Mouse (Mus musculus) limb, embryonic 13.5 days (tissue): ENCODE results near the gene Cx3cr1. TPM values are rescaled to one million over a fixed set of nuclear protein-coding genes. Genes with fewer than 3 reads are reported as not detected.

Experiments
- ATAC-seq: fragments of 200-750 bp; cut with Nextera tagmentation; 2 replicates; pipeline ENCODE4 v1.8.0; 2017; ENCODE audit warnings: low read depth, moderate number of reproducible peaks, moderate TSS enrichment; ENCODE audit not compliant: low FRiP score
- H3K27ac ChIP-seq: fragments of 300-500 bp; sonication (generic); 2 replicates; pipeline ENCODE4 v1.5.1; 2015; ENCODE audit warnings: inconsistent platforms, mild to moderate bottlenecking, moderate library complexity
- H3K27me3 ChIP-seq: fragments of 300-500 bp; sonication (generic); 2 replicates; pipeline ENCODE4 v1.6.1; 2015; ENCODE audit warnings: mild to moderate bottlenecking, inconsistent platforms
- H3K36me3 ChIP-seq: fragments of 300-500 bp; sonication (generic); 2 replicates; pipeline ENCODE4 v1.6.1; 2015; ENCODE audit warnings: inconsistent platforms, mild to moderate bottlenecking, moderate library complexity
- H3K4me1 ChIP-seq: fragments of 300-500 bp; sonication (generic); 2 replicates; pipeline ENCODE4 v1.6.1; 2015; ENCODE audit warnings: inconsistent platforms
- H3K4me2 ChIP-seq: fragments of 300-500 bp; sonication (generic); replicated peaks from 2 replicates; pipeline ENCODE4 v1.6.1; 2015; ENCODE audit warnings: inconsistent platforms, mild to moderate bottlenecking, moderate library complexity
- H3K4me3 ChIP-seq: fragments of 300-500 bp; sonication (generic); 2 replicates; pipeline ENCODE4 v1.5.1; 2015; ENCODE audit warnings: moderate library complexity, mild to moderate bottlenecking, inconsistent platforms
- H3K9ac ChIP-seq: fragments of 300-500 bp; sonication (generic); 2 replicates; pipeline ENCODE4 v1.6.1; 2015; ENCODE audit warnings: mild to moderate bottlenecking, inconsistent platforms
- H3K9me3 ChIP-seq: fragments of 300-500 bp; sonication (generic); 2 replicates; pipeline ENCODE4 v1.6.1; 2016; ENCODE audit warnings: inconsistent platforms
- WGBS: fragments of 180-500 bp; shearing (Covaris S2); methylation state at CpG from one replicate; pipeline ENCODE4 v1.1.7; 2015; 5-methylcytosine and 5-hydroxymethylcytosine counted together
- polyA plus RNA-seq: library from polyadenylated mRNA; unstranded; fragments of >200 nt; fragmentation: Nextera tagmentation; extraction: Ambion mirVana; gene quantifications from 2 replicates; pipeline ENCODE4 v1.2.1, GENCODE M21; 2015

The Cx3cr1 gene
- polyA plus RNA-seq, 1 experiment from 2014 or later: 11.0 TPM

- no peak for ATAC-seq
These were observed 61.8 kb downstream of the Cx3cr1 start for GRCm38 (mm10) chr9:120007833-120008232.

GRCm38 (mm10) chr9:120005936-120006335 is 63.7 kb downstream of the Cx3cr1 start:
- no peak overlapping the region for H3K9ac ChIP-seq
- 0 out of 2 replicates have a peak, but pooled peaks cover 5% of the 10 kb centered on the region for H3K9me3 ChIP-seq
- H3K4me3 ChIP-seq: no peak overlapping the region
- H3K4me1 ChIP-seq: peaks cover 24% of the 10 kb centered on the region
- no peak overlapping the region for H3K27ac ChIP-seq
- H3K4me2 ChIP-seq: no peak overlapping the region
- WGBS: 49% methylated on average over 3 of the region's 3 CpGs
- ATAC-seq: no peak
- H3K36me3 ChIP-seq: no peaks in the 10 kb centered on the region
- no peaks in the 10 kb centered on the region for H3K27me3 ChIP-seq

More at GRCm38 (mm10) chr9:120007833-120008232, 61.8 kb downstream of the Cx3cr1 start:
- Histone ChIP-seq H3K27ac (no peak overlapping the region), H3K9me3 (0 out of 2 replicates have a peak, but pooled peaks cover 5% of the 10 kb centered on the region), H3K9ac (no peak overlapping the region), H3K27me3 (0 out of 2 replicates have a peak, but pooled peaks cover 2% of the 10 kb centered on the region), H3K4me2 (no peak overlapping the region), H3K4me1 (peaks cover 18% of the 10 kb centered on the region; the same call in 1 of the 2 replicates), H3K36me3 (no peaks in the 10 kb centered on the region), H3K4me3 (no peak overlapping the region)
- 80% methylated on average over 1 of the region's 1 CpGs for WGBS

GRCm38 (mm10) chr9:120002893-120003292 is 66.8 kb downstream of the Cx3cr1 start:
- Histone ChIP-seq H3K4me3 (no peak overlapping the region), H3K4me2 (no peak overlapping the region), H3K9ac (no peak overlapping the region), H3K27ac (no peak overlapping the region; the same call in 1 of the 2 replicates), H3K27me3 (no peaks in the 10 kb centered on the region), H3K36me3 (no peaks in the 10 kb centered on the region), H3K4me1 (peaks cover 17% of the 10 kb centered on the region), H3K9me3 (0 out of 2 replicates have a peak, but pooled peaks cover 2% of the 10 kb centered on the region)
- WGBS: 77% methylated on average over 5 of the region's 5 CpGs
- no peak for ATAC-seq

- Histone ChIP-seq H3K9ac (peak overlapping the region; percentile 65), H3K4me2 (peak overlapping the region; percentile 69), H3K4me1 (peaks cover 17% of the 10 kb centered on the region), H3K36me3 (no peaks in the 10 kb centered on the region), H3K9me3 (no peaks in the 10 kb centered on the region), H3K4me3 (peak overlapping the region; percentile 44), H3K27me3 (no peaks in the 10 kb centered on the region), H3K27ac (peak overlapping the region; percentile 65; the same call in 1 of the 2 replicates)
- peak; percentile 94 for ATAC-seq
- 9% methylated on average over 31 of the region's 31 CpGs for WGBS
These were observed 67.5 kb downstream of the Cx3cr1 start for GRCm38 (mm10) chr9:120001945-120002725.

- H3K4me1 ChIP-seq: peaks cover 12% of the 10 kb centered on the region
- no peak for ATAC-seq
- no peak overlapping the region for H3K4me3 ChIP-seq
- no peaks in the 10 kb centered on the region for H3K27me3 ChIP-seq
- no peak overlapping the region for H3K9ac ChIP-seq
- no peak overlapping the region for H3K27ac ChIP-seq
- no peaks in the 10 kb centered on the region for H3K36me3 ChIP-seq
- H3K9me3 ChIP-seq: no peaks in the 10 kb centered on the region
- no peak overlapping the region for H3K4me2 ChIP-seq
- WGBS: 76% methylated on average over 5 of the region's 5 CpGs
These were observed 68.9 kb downstream of the Cx3cr1 start for GRCm38 (mm10) chr9:120000761-120001160.

- no peaks in the 10 kb centered on the region for H3K36me3 ChIP-seq
- no peak for ATAC-seq
- H3K9me3 ChIP-seq: no peaks in the 10 kb centered on the region
- no peaks in the 10 kb centered on the region for H3K27me3 ChIP-seq
- H3K4me1 ChIP-seq: peaks cover 11% of the 10 kb centered on the region
- 83% methylated on average over 6 of the region's 6 CpGs for WGBS
- no peak overlapping the region for H3K27ac ChIP-seq
- no peak overlapping the region for H3K4me2 ChIP-seq
- H3K9ac ChIP-seq: no peak overlapping the region
- H3K4me3 ChIP-seq: no peak overlapping the region
These were observed 70.0 kb downstream of the Cx3cr1 start for GRCm38 (mm10) chr9:119999636-120000035.

GRCm38 (mm10) chr9:119998776-119999175 is 70.9 kb downstream of the Cx3cr1 start:
- ATAC-seq: no peak
- Histone ChIP-seq H3K4me3 (no peak overlapping the region), H3K9ac (no peak overlapping the region), H3K27ac (no peak overlapping the region), H3K4me1 (peaks cover 11% of the 10 kb centered on the region), H3K27me3 (no peaks in the 10 kb centered on the region), H3K9me3 (no peaks in the 10 kb centered on the region), H3K4me2 (no peak overlapping the region), H3K36me3 (no peaks in the 10 kb centered on the region)
- 85% methylated on average over 1 of the region's 1 CpGs for WGBS

GRCm38 (mm10) chr9:119996080-119996479 is 73.6 kb downstream of the Cx3cr1 start:
- Histone ChIP-seq H3K4me1 (no peaks in the 10 kb centered on the region), H3K27ac (no peak overlapping the region), H3K4me2 (no peak overlapping the region), H3K36me3 (no peaks in the 10 kb centered on the region), H3K4me3 (no peak overlapping the region), H3K9ac (no peak overlapping the region), H3K9me3 (no peaks in the 10 kb centered on the region), H3K27me3 (peaks cover 10% of the 10 kb centered on the region; the same call in 1 of the 2 replicates)
- ATAC-seq: no peak
- 79% methylated on average over 4 of the region's 4 CpGs for whole genome bisulfite sequencing

- H3K9me3 ChIP-seq: no peaks in the 10 kb centered on the region
- peaks cover 10% of the 10 kb centered on the region; the same call in 1 of the 2 replicates for H3K27me3 ChIP-seq
- WGBS: 75% methylated on average over 7 of the region's 7 CpGs
- no peak overlapping the region for H3K4me3 ChIP-seq
- H3K4me2 ChIP-seq: no peak overlapping the region
- H3K27ac ChIP-seq: no peak overlapping the region
- no peaks in the 10 kb centered on the region for H3K36me3 ChIP-seq
- no peak for ATAC-seq
- no peak overlapping the region for H3K9ac ChIP-seq
- no peaks in the 10 kb centered on the region for H3K4me1 ChIP-seq
These were observed 75.5 kb downstream of the Cx3cr1 start for GRCm38 (mm10) chr9:119994207-119994606.

- Histone ChIP-seq H3K9ac (no peak overlapping the region), H3K4me3 (no peak overlapping the region), H3K27ac (no peak overlapping the region), H3K4me2 (no peak overlapping the region), H3K27me3 (peaks cover 10% of the 10 kb centered on the region; the same call in 1 of the 2 replicates), H3K36me3 (no peaks in the 10 kb centered on the region), H3K9me3 (no peaks in the 10 kb centered on the region), H3K4me1 (no peaks in the 10 kb centered on the region)
- 78% methylated on average over 10 of the region's 10 CpGs for WGBS
- ATAC-seq: no peak
These were observed 76.4 kb downstream of the Cx3cr1 start for GRCm38 (mm10) chr9:119993092-119993844.

GRCm38 (mm10) chr9:119991310-119991709 is 78.4 kb downstream of the Cx3cr1 start:
- Histone ChIP-seq H3K9me3 (no peaks in the 10 kb centered on the region), H3K4me1 (0 out of 2 replicates have a peak, but pooled peaks cover under 1% of the 10 kb centered on the region), H3K4me3 (no peak overlapping the region), H3K4me2 (no peak overlapping the region), H3K36me3 (no peaks in the 10 kb centered on the region), H3K9ac (no peak overlapping the region), H3K27ac (no peak overlapping the region), H3K27me3 (peaks cover 10% of the 10 kb centered on the region; the same call in 1 of the 2 replicates)
- 24% methylated on average over 5 of the region's 5 CpGs for WGBS
- ATAC-seq: no peak

GRCm38 (mm10) chr9:119988304-119988703 is 81.4 kb downstream of the Cx3cr1 start:
- H3K9me3 ChIP-seq: no peaks in the 10 kb centered on the region
- no peak overlapping the region for H3K4me2 ChIP-seq
- H3K4me1 ChIP-seq: peaks cover 16% of the 10 kb centered on the region
- no peak overlapping the region for H3K4me3 ChIP-seq
- no peak for ATAC-seq
- no peak overlapping the region for H3K9ac ChIP-seq
- H3K27me3 ChIP-seq: peaks cover 10% of the 10 kb centered on the region; the same call in 1 of the 2 replicates
- 32% methylated on average over 7 of the region's 7 CpGs for WGBS
- H3K36me3 ChIP-seq: no peaks in the 10 kb centered on the region
- no peak overlapping the region for H3K27ac ChIP-seq
